Mouse (Mus musculus) MEL (cell line): ENCODE data around the gene Mmp24. TPM values are rescaled to one million over a fixed set of nuclear protein-coding genes. Genes with fewer than 3 reads are reported as not detected.

Experiments used
- DNase-seq: peaks from one replicate; pipeline ENCODE4 v3.0.0; 2011; ENCODE audit warnings: low read depth, low spot score
- H3K27ac ChIP-seq: 2 replicates; pipeline ENCODE4 v1.5.1; 2012; ENCODE audit warnings: low read depth, mild to moderate bottlenecking, control low read depth, low read length, moderate library complexity; ENCODE audit not compliant: control insufficient read depth
- H3K27me3 ChIP-seq, 2 experiments: fragments of 150-350 bp in 1 of 2; sonication (generic) in 1 of 2; 2 replicates each; pipeline ENCODE4 v1.6.1; 2012; ENCODE audit warnings: low read length in 2 of 2, mild to moderate bottlenecking in 2 of 2, improper control_type of control experiment in 1 of 2, moderate library complexity in 1 of 2; ENCODE audit not compliant: insufficient read depth in 2 of 2, control insufficient read depth in 1 of 2
- H3K36me3 ChIP-seq, 2 experiments: 2 replicates each; pipeline ENCODE4 v1.6.1; 2012 to 2014; ENCODE audit warnings: low read length in 2 of 2, improper control_type of control experiment in 1 of 2, inconsistent platforms in 1 of 2, mild to moderate bottlenecking in 1 of 2; ENCODE audit not compliant: insufficient read depth in 2 of 2, control insufficient read depth in 1 of 2
- H3K4me1 ChIP-seq, 2 experiments: fragments of 150-350 bp in 1 of 2; sonication (generic) in 1 of 2; 2 replicates each; pipeline ENCODE4 v1.6.1; 2012; ENCODE audit warnings: low read length in 2 of 2, improper control_type of control experiment in 1 of 2, mild to moderate bottlenecking in 1 of 2; ENCODE audit not compliant: insufficient read depth in 2 of 2, control insufficient read depth in 1 of 2
- H3K4me3 ChIP-seq, 2 experiments: fragments of 150-350 bp in 1 of 2; sonication (generic) in 1 of 2; 2 replicates each; pipeline ENCODE4 v1.5.1; 2012; ENCODE audit warnings: low read depth in 2 of 2, low read length in 2 of 2, mild to moderate bottlenecking in 2 of 2, moderate library complexity in 2 of 2, control low read depth in 1 of 2, improper control_type of control experiment in 1 of 2; ENCODE audit not compliant: control insufficient read depth in 1 of 2, insufficient read depth in 1 of 2
- H3K79me2 ChIP-seq: 2 replicates; pipeline ENCODE4 v1.6.1; 2012; ENCODE audit warnings: mild to moderate bottlenecking, low read length, moderate library complexity; ENCODE audit not compliant: control insufficient read depth, poor library complexity, insufficient read depth
- H3K9ac ChIP-seq: 2 replicates; pipeline ENCODE4 v1.6.1; 2012; ENCODE audit warnings: low read depth, mild to moderate bottlenecking, control low read depth, low read length, moderate library complexity; ENCODE audit not compliant: control insufficient read depth, poor library complexity, severe bottlenecking
- H3K9me3 ChIP-seq: fragments of 150-350 bp; sonication (generic); replicated peaks from 2 replicates; pipeline ENCODE4 v1.6.1; 2012; ENCODE audit warnings: mild to moderate bottlenecking, low read length, improper control_type of control experiment, moderate library complexity; ENCODE audit not compliant: insufficient read depth
- BHLHE40 ChIP-seq: IDR thresholded peaks from 2 replicates; pipeline ENCODE4 v1.6.1; 2012; ENCODE audit warnings: low read depth, mild to moderate bottlenecking, inconsistent platforms, low read length, improper control_type of control experiment, borderline replicate concordance
- CHD2 ChIP-seq: IDR thresholded peaks from 2 replicates; pipeline ENCODE4 v1.6.1; 2011; ENCODE audit warnings: low read length, improper control_type of control experiment
- E2F4 ChIP-seq: IDR thresholded peaks from 2 replicates; pipeline ENCODE4 v1.6.1; 2011; ENCODE audit warnings: low read depth, low read length, improper control_type of control experiment, borderline replicate concordance
- ELF1 ChIP-seq: IDR thresholded peaks from 2 replicates; pipeline ENCODE4 v1.6.1; 2014; ENCODE audit warnings: low read depth, mild to moderate bottlenecking, inconsistent platforms, low read length, improper control_type of control experiment, moderate library complexity
- ETS1 ChIP-seq: IDR thresholded peaks from 2 replicates; pipeline ENCODE4 v1.6.1; 2012; ENCODE audit warnings: low read depth, mild to moderate bottlenecking, inconsistent platforms, low read length, improper control_type of control experiment, moderate library complexity
- GATA1 ChIP-seq: IDR thresholded peaks from 2 replicates; pipeline ENCODE4 v1.6.1; 2011; ENCODE audit warnings: low read depth, low read length, improper control_type of control experiment
- KAT2A ChIP-seq: conservative IDR thresholded peaks from 2 replicates; pipeline ENCODE4 v1.6.1; 2012; ENCODE audit warnings: low read depth, low read length, improper control_type of control experiment, inconsistent platforms
- MAX ChIP-seq: IDR thresholded peaks from 2 replicates; pipeline ENCODE4 v1.6.1; 2011; ENCODE audit warnings: low read length, improper control_type of control experiment
- MAZ ChIP-seq: IDR thresholded peaks from 2 replicates; pipeline ENCODE4 v1.6.1; 2012; ENCODE audit warnings: low read depth, mild to moderate bottlenecking, inconsistent platforms, low read length, improper control_type of control experiment
- MEF2A ChIP-seq: IDR thresholded peaks from 2 replicates; pipeline ENCODE4 v1.6.1; 2014; ENCODE audit warnings: low read depth, mild to moderate bottlenecking, inconsistent platforms, low read length, improper control_type of control experiment; ENCODE audit not compliant: poor library complexity, insufficient replicate concordance, severe bottlenecking; ENCODE audit errors: extremely low read depth
- MXI1 ChIP-seq: IDR thresholded peaks from 2 replicates; pipeline ENCODE4 v1.6.1; 2011; ENCODE audit warnings: mild to moderate bottlenecking, low read depth, low read length, improper control_type of control experiment
- MYC ChIP-seq: IDR thresholded peaks from 2 replicates; pipeline ENCODE4 v1.6.1; 2011; ENCODE audit warnings: low read depth, mild to moderate bottlenecking, low read length, improper control_type of control experiment, moderate library complexity
- NELFE ChIP-seq: IDR thresholded peaks from 2 replicates; pipeline ENCODE4 v1.6.1; 2011; ENCODE audit warnings: low read depth, low read length, improper control_type of control experiment
- POLR2A ChIP-seq, 2 experiments: IDR thresholded peaks; 2 replicates each; pipeline ENCODE4 v1.6.1; 2011 to 2012; ENCODE audit warnings: low read length in 2 of 2, mild to moderate bottlenecking in 2 of 2, control low read depth in 1 of 2, improper control_type of control experiment in 1 of 2, low read depth in 1 of 2, moderate library complexity in 1 of 2; ENCODE audit not compliant: control insufficient read depth in 1 of 2, insufficient read depth in 1 of 2, poor library complexity in 1 of 2
- TAL1 ChIP-seq: IDR thresholded peaks from 2 replicates; pipeline ENCODE4 v1.6.1; 2012; ENCODE audit warnings: mild to moderate bottlenecking, inconsistent platforms, low read length, moderate library complexity, mixed read lengths
- TBP ChIP-seq: IDR thresholded peaks from 2 replicates; pipeline ENCODE4 v1.8.0; 2011; ENCODE audit warnings: low read depth, low read length, improper control_type of control experiment
- ZC3H11A ChIP-seq: IDR thresholded peaks from 2 replicates; pipeline ENCODE4 v1.6.1; 2012; ENCODE audit warnings: low read depth, mild to moderate bottlenecking, inconsistent platforms, low read length, improper control_type of control experiment
- ZMIZ1 ChIP-seq: IDR thresholded peaks from 2 replicates; pipeline ENCODE4 v1.6.1; 2012; ENCODE audit warnings: low read depth, mild to moderate bottlenecking, inconsistent platforms, low read length, improper control_type of control experiment, moderate library complexity
- ZNF384 ChIP-seq: IDR thresholded peaks from 2 replicates; pipeline ENCODE4 v1.6.1; 2012; ENCODE audit warnings: low read depth, mild to moderate bottlenecking, inconsistent platforms, low read length, improper control_type of control experiment
- polyA plus RNA-seq, 2 experiments: library from polyadenylated mRNA; stranded (reverse) in 1 of 2; unstranded in 1 of 2; fragments of >175 nt in 1 of 2; fragments of >200 nt in 1 of 2; gene quantifications; 2 replicates each; pipeline versions ENCODE4 v1.2.1 to v1.2.4; 2012; ENCODE audit warnings: low replicate concordance in 2 of 2, low read depth in 1 of 2; ENCODE audit not compliant: insufficient read length in 2 of 2, insufficient read depth in 1 of 2, missing spikeins in 1 of 2
- total RNA-seq: library from RNA; depleted of rRNA; stranded (reverse); fragments of 300-350 nt; gene quantifications from 2 replicates; pipeline ENCODE4 v1.2.3, GENCODE M21; 2012

Mmp24 gene
- total and polyA plus RNA-seq, 3 experiments = 0.06 to 0.27 TPM; not detected in 1

- no peaks in the 10 kb centered on the region for H3K4me1 ChIP-seq
- DNase-seq = no peak
- no peaks in the 10 kb centered on the region for H3K9me3 ChIP-seq
- H3K9ac ChIP-seq = no peak overlapping the region
- H3K27ac ChIP-seq = no peak overlapping the region
- TF ChIP-seq MAX (no peak), POLR2A (IDR thresholded peaks at IDR 0.05; ENCODE audit: control insufficient read depth in 1 of 2, insufficient read depth in 1 of 2, low read depth in 1 of 2, low read length in 2 of 2, poor library complexity in 1 of 2) (no peak), ELF1 (no peak), ZMIZ1 (no peak), TBP (no peak), NELFE (no peak), KAT2A (no peak), E2F4 (no peak), ETS1 (no peak), BHLHE40 (no peak), MAZ (no peak), GATA1 (no peak), MXI1 (no peak), MYC (no peak), CHD2 (no peak), ZC3H11A (no peak), TAL1 (no peak), MEF2A (no peak)
- TF ChIP-seq, all 39 proteins: peak for 0
- Histone ChIP-seq H3K27me3 (no peaks in the 10 kb centered on the region), H3K79me2 (no peaks in the 10 kb centered on the region), H3K36me3 (peaks cover 0 to 6% of the 10 kb centered on the region in 2 experiments; a peak in 2 of 4 replicates), H3K4me3 (no peak overlapping the region)
Measured at GRCm38 (mm10) chr2:155850120-155850519, 75.0 kb downstream of the Mmp24 start.

- no peak for DNase-seq
- no peak overlapping the region for H3K4me3 ChIP-seq
- no peaks in the 10 kb centered on the region for H3K79me2 ChIP-seq
- peaks cover 0 to 4% of the 10 kb centered on the region in 2 experiments; a peak in 2 of 4 replicates for H3K36me3 ChIP-seq
- H3K27ac ChIP-seq = no peak overlapping the region
- no peak for TF ChIP-seq ZNF384
- TF ChIP-seq ZMIZ1 = no peak
- no peak for TF ChIP-seq KAT2A
- TF ChIP-seq TBP = no peak
- no peak for TF ChIP-seq MXI1
- TF ChIP-seq, all 39 proteins: peak for 0
- H3K4me1 ChIP-seq = no peaks in the 10 kb centered on the region
- H3K9me3 ChIP-seq = no peaks in the 10 kb centered on the region
- H3K27me3 ChIP-seq = no peaks in the 10 kb centered on the region
- H3K9ac ChIP-seq = no peak overlapping the region
Measured at GRCm38 (mm10) chr2:155852536-155852935, 77.4 kb downstream of the Mmp24 start.
